Mouse (Mus musculus) right cerebral cortex, postnatal 25 days (tissue): ENCODE measurements around the gene Icmt.

Experiments used
- DNase-seq: peaks from one replicate; pipeline ENCODE4 v3.0.0; 2022

Gene Icmt

GRCm38 (mm10) chr4:152340584-152341284 is 43.7 kb downstream of the Icmt start:
- no peak for DNase-seq

- no peak for DNase-seq
Measured at GRCm38 (mm10) chr4:152343296-152343695, 46.3 kb downstream of the Icmt start.

- no peak for DNase-seq
Measured at GRCm38 (mm10) chr4:152344651-152345050, 47.6 kb downstream of the Icmt start.

GRCm38 (mm10) chr4:152345120-152345889 is 48.3 kb downstream of the Icmt start:
- DNase-seq = peak; percentile 71

- peak; percentile 66 for DNase-seq
Measured at GRCm38 (mm10) chr4:152349837-152350381, 52.9 kb downstream of the Icmt start.

- peak; percentile 32 for DNase-seq
Measured at GRCm38 (mm10) chr4:152350722-152351421, 53.8 kb downstream of the Icmt start.

- DNase-seq = peak; percentile 35
Measured at GRCm38 (mm10) chr4:152351422-152352305, 54.6 kb downstream of the Icmt start.

- no peak for DNase-seq
Measured at GRCm38 (mm10) chr4:152353886-152354637, 57.0 kb downstream of the Icmt start.

GRCm38 (mm10) chr4:152355672-152356071 is 58.6 kb downstream of the Icmt start:
- DNase-seq = no peak
